Mouse (Mus musculus) frontal cortex, postnatal 36 days (tissue): ENCODE data around the gene Bnip1.

ENCODE experiments used
- DNase-seq, 2 experiments: peaks; one replicate each; pipeline ENCODE4 v3.0.0; 2022; ENCODE audit warnings: low spot score in 2 of 2

Bnip1 gene

GRCm38 (mm10) chr17:26793068-26793765 is 12.4 kb downstream of the Bnip1 start:
- no peak for DNase-seq

- DNase-seq = peak in 1 of 2 experiments; percentile 62
Observed at GRCm38 (mm10) chr17:26794744-26795143, 13.9 kb downstream of the Bnip1 start.

- no peak for DNase-seq
Observed at GRCm38 (mm10) chr17:26795386-26795785, 14.5 kb downstream of the Bnip1 start.

- DNase-seq = no peak
Observed at GRCm38 (mm10) chr17:26797379-26798128, 16.7 kb downstream of the Bnip1 start.

GRCm38 (mm10) chr17:26802886-26803285 is 22.0 kb downstream of the Bnip1 start:
- DNase-seq = no peak

- no peak for DNase-seq
Observed at GRCm38 (mm10) chr17:26812607-26813006, 31.7 kb downstream of the Bnip1 start.

- no peak for DNase-seq
Observed at GRCm38 (mm10) chr17:26813497-26813896, 32.6 kb downstream of the Bnip1 start.

- no peak for DNase-seq
Observed at GRCm38 (mm10) chr17:26816810-26817209, 35.9 kb downstream of the Bnip1 start.

- DNase-seq = no peak
Observed at GRCm38 (mm10) chr17:26817776-26818175, 36.9 kb downstream of the Bnip1 start.

- DNase-seq = no peak
Observed at GRCm38 (mm10) chr17:26826131-26826530, 45.3 kb downstream of the Bnip1 start.

- DNase-seq = no peak
Observed at GRCm38 (mm10) chr17:26833806-26834205, 52.9 kb downstream of the Bnip1 start.

- DNase-seq = no peak
Observed at GRCm38 (mm10) chr17:26834302-26834965, 53.6 kb downstream of the Bnip1 start.

DNA sequence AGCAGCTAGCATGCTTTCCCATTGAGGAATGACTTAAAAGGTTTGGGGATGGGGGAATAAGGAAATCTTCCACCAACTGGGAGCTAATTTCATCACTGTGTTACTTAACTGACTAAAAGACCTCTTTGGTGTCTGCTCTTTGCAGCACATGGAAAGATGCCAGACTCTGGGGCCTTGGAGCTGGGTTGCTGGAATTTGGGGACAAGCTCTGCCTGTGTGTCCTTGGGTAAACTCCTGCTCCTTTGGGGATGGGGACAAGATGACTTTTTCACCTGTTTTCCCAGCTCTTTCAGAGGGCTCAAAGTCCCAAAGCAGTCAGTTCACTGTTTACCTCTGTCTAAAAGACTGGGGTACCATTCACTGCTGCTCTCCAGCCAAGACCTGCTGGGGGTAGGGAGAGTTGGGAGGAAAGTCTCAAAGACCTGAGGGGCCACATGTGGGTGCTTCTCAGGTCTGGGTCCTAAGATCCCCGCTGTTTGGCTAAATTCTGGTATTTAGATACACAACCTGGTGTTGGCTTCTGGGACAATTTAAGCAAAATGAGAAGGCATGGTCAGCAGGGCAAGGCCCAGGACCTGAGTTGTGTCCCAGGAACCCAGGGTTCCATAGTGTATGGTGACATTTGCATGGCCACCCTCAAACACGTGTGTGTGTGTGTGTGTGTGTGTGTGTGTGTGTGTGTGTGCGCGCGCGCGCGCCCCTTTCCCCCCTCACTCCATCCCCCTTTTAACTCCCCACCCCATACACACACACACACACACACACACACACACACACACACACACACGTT is 54.3 kb downstream of the Bnip1 start:
- DNase-seq = no peak

GRCm38 (mm10) chr17:26835956-26836355 is 55.1 kb downstream of the Bnip1 start:
- no peak for DNase-seq

DNA sequence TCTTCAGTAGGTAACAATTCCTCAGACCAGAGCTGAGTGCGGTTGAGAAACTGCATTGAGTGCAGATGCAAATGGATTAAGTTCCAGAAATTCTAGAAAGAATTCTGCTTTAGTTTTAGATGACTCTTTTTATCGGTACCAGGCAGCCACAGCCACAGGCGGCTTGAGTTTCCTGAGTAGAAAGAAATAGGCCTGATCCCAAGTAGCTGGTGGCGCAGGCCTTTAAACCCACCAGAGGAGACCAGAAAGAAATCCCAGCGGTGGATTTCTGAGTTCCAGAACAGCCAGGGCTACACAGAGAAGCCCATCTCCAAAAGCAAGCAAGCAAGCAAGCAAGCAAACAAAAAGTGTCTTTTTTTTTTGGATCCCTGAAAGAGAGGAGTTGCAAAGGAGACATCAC is 55.5 kb downstream of the Bnip1 start:
- DNase-seq = no peak

- no peak for DNase-seq
Observed at GRCm38 (mm10) chr17:26836786-26837545, 56.1 kb downstream of the Bnip1 start.

- DNase-seq = no peak
Observed at GRCm38 (mm10) chr17:26837546-26837985, 56.7 kb downstream of the Bnip1 start.

DNA sequence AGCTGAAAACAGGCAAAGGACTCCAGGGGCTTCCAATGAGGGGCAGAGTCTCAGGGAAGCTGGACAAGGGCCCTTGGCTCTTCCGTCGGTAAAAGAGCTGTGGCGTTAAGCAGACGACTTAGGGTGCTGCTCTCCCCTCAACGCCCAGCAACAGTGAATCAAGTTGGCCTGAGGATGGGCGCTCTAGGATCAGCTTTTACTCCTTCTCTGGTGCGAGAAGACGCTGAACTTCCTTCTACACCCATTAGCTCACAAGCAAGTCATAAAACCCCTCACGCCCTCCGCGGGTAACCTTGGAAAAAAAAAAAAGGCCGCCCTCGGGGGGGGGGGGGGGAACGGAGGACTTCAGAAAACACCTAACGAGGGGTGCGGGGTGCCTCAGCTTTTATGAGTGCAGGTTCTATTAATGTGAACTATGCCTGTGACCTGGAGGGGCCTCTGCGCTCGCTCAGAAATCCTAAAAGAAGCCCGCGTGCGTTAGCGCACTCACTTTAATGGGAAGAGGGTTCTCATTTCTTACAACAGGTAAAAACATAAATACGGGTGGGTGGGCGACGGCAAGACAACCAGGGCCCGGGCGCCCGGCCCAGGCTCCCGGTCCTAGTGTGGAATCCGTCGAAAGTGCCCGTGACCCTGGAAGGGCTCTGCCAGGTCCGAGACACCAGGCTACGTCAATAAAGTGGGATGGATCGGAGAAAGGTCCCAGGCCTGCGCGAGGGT is 57.5 kb downstream of the Bnip1 start:
- DNase-seq = no peak

- DNase-seq = no peak
Observed at GRCm38 (mm10) chr17:26838911-26839717, 58.2 kb downstream of the Bnip1 start.
